Mouse (Mus musculus): ENCODE measurements at regions not wholly inside any gene's neighbourhood (a gene's known extent, or its start where the extent isn't known, plus 50 kb on each side); places are given as distances from the start of the nearest gene placed in this dataset.

DNA sequence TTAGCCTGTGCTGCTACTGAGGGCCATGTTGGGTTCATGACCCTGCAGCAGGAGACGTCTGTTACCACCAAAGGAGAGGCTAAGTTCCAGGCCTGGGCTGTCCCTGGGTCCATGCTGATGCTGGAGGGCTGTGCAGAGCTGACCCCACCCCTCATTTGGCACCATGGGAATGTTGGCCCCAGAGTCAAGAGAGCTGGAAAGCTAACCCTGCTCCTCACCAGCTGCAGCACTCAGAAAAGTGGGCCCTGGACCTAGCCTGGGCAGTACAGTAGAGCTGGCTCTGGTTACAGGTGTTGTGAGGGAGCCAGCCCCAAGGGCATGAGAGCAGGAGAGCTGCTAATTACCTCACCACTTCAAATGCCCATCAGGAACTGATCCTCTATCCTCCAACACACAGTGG lies 500.9 kb upstream of the Nr5a2 start:
- in situ Hi-C loops (cut with MboI, MseI), result no loop called here

DNA sequence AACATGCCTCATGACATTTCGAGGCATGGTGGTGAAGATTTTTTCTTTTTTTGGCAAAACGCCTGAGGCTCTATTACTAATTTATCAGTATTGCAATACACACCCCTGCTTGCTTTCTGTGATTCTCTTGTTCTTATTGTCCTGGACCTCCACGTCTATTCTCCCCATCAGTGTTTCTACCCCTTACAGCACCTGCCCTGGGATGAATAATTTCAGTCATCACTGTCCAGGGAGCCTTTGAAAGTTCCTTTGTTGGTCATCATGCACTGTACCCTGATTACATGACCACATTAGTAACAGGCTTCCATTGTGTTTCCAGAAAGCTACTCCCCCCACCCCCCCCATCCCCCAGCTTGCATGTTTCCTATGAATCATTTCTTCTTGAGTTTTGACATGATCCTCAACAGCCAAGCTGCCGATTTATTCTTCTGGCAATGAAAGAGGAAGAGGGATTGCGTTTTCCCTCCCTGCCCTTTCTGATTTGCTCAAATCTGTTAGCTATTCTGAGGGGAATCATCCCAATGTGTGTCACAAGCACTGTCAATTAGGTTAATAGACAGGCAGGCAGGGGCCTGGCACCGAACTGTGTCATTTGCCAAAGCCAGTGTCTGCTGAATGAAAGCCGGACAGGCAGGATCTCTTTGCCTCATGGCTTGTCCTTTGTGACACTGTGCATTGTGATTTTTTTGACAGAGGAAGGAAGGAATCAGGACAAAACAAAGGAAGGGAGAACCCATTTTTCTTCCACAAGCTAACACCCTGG lies 493.4 kb upstream of the Nr5a2 start:
- in situ Hi-C loops (cut with MboI, MseI), result no loop called here

DNA sequence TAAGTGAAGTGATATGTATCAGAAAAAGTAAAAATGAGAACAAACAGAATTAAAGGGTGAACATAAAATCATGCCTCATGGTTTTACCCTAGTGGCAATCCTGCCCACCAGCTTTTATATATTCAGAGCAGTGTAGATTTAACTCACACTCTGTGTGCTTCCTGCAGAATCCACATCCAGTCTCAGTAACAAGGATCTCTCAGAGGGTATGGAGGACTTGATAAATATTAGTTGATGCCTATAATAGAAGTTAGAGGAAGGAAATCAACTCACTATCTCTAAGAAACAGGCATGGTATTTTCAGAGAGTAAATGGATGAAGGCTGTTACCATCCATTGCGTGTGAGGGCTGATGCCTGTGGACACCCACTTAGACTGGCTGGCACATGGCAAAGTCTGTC lies 492.5 kb upstream of the Nr5a2 start:
- in situ Hi-C loops (cut with MboI, MseI), result no loop called here

DNA sequence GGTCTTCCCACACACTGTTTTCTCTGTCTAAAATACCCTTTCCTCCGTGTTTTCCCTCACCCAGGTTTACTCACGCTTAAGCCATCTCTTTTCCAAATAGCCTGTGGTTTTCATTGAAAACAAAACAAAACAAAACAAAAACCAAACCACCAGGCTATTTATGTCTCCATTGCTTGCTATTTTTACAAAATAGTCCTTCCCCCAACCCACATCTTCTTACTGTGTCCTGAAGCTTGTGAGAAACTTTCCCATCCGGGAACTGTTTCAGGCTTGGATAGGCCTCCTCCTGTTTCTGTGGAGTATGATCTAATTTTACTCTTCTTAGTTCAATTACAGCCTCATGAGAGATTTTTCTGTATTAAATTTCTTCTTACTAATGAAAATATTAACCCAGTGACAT lies 486.2 kb upstream of the Nr5a2 start:
- in situ Hi-C loops (cut with MboI, MseI), result no loop called here

DNA sequence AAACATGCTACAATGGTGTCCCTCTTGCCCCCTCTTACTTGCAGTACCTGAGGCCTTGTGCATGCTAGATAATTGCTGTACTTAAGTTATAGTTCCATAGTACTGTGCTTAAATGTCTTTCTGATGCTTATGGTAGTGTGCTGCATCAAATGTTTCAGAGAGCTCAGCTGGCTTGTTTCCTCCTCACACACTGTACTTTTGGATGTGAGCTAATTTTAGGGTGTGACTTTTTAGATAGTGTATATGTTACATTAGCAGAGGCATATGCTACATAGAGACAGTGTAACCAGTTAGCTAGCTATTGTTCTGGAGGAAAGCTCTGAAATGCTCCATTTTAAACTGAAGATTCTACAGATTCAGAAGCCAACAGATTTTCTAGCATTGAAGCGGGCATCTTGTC lies 467.9 kb upstream of the Nr5a2 start:
- in situ Hi-C loops (cut with MboI, MseI), result no loop called here

DNA sequence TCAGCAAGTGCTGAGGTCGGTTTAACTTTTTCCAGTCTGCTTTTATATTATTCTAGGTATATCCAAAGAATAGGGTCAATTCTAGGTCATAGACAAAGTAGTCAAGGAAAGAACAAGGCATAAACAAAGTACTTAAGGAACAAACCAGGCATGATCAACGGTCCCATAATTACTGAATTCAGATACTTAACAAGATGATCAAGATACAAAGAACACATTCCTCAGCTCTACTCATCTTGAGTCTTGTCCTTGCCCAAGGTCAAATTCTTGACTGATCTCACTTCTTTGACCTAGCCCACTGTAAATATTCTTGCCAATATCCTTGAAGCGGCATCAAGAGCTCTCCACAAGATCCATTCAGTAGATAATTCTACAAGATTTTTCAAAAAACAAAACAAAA lies 458.1 kb upstream of the Nr5a2 start:
- in situ Hi-C loops (cut with MboI, MseI), result no loop called here

DNA sequence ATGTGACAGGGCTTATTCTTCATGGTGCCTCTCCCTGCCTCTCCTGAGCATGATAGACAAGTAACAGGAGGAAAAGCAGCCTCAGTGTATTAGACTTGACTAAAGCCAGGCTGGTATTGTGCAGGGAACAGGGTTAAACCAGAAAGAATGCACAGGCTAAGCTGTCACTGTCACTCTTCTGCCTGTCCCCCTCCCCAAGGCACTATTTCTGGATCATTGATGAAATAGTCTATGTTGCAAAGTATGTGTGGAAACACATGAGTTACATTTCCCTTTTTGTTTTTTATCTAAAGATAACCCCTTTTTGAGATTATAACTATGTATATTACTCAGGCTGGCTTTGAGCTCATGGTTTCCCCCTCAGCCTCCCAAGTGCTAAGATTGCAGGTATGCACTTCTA lies 436.5 kb upstream of the Nr5a2 start:
- in situ Hi-C loops (cut with MboI, MseI), result no loop called here

DNA sequence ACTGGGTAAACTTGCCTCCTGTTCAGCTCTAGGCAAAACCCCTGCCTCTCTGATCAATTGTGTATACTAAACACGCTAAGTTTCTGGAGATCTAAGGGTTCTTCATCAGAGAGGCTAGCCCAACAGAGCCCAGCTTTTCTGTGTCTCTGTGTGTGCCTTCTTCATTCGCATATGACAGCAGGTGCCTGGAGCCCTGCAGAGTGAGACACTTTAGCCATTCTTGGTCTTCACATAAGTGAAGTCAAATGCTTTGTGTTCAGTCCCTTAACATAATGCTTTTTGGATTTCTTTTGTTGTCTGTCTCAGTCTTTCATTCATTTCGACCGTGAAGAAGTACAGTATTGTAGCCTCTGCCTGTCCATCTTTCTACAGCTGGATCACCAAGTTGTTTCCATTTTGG lies 427.3 kb upstream of the Nr5a2 start:
- in situ Hi-C loops (cut with MboI, MseI), result no loop called here

DNA sequence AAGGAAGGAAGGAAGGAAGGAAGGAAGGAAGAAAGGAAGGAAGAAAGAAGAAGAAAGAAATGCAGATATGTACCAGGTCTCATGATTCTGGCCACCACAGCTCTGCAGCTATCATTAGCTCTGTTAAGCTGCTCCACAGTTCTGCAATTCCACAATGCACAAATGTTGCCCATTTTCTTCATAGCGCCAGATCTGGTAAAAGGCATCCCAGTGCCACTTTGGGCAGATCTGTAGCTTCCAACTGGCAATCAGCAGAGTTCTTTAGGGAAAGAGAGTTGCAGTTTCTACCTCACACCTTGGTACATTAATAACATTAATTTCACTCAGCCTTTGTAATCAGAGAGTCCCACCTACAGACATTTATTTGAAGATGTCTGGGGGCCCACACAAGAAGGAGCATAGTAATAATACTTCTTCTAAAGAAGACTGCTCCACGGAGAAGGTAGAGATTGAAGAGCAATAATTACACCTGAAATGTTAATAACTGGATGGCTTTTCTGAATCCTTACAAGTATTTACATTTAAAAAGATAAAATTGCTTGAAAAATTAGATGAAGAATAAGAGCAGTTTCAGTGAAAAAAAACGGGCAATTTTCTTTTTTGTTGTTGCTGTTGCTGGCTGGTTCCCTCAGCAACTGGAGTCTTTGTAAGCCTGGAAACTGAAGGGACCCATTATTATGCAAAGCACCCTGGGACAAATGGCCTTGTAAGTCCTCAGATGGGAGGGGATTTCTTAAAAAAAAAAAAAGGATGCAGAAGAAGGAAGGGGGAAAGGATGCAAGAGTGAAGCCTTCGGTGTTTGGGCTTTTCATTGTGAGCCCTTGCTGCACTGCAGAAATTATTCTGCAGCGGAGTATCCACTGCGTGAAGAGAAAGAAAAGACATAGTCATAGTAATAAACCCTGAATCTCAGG lies 418.1 kb upstream of the Nr5a2 start:
- in situ Hi-C loops (cut with MboI, MseI), result no loop called here

DNA sequence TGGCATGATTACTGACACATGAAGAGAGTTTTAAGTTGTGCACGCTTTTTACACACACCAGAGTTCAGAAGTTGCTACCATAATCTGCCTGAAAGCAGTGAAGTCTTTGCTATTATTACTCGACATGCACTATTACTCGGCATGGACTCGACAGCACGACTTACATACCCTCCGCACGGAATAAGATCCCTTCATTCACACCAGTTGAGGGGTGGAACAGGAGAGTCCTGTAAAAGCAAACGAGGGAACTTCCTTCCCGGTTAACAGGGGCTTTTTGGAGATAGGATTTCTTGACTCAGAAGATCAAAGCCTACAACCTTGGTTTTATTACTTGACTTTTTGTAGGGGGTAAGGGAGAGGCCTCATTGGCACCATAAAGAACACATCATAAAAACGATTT lies 416.4 kb upstream of the Nr5a2 start:
- in situ Hi-C loops (cut with MboI, MseI), result no loop called here

DNA sequence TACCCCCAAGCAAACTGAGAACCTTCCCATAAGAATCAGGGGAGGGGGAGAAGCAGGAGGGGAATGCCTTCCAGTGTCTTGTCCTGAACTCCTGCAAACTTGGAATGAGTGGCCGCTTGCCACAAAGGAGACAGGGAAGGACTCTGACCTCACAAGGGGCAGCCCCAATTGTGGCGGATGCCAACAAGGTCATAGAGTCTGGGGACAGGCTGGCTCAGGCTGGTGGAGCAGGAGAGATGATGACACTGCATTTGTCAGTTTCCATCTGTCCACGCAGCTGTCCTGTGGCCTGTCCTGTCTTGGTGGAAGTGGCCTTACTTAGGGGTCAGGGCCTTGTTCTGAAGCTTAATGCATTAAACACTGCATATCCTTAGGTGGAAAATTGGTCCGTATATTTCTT lies 414.4 kb upstream of the Nr5a2 start:
- in situ Hi-C loops (cut with MboI, MseI), result no loop called here

DNA sequence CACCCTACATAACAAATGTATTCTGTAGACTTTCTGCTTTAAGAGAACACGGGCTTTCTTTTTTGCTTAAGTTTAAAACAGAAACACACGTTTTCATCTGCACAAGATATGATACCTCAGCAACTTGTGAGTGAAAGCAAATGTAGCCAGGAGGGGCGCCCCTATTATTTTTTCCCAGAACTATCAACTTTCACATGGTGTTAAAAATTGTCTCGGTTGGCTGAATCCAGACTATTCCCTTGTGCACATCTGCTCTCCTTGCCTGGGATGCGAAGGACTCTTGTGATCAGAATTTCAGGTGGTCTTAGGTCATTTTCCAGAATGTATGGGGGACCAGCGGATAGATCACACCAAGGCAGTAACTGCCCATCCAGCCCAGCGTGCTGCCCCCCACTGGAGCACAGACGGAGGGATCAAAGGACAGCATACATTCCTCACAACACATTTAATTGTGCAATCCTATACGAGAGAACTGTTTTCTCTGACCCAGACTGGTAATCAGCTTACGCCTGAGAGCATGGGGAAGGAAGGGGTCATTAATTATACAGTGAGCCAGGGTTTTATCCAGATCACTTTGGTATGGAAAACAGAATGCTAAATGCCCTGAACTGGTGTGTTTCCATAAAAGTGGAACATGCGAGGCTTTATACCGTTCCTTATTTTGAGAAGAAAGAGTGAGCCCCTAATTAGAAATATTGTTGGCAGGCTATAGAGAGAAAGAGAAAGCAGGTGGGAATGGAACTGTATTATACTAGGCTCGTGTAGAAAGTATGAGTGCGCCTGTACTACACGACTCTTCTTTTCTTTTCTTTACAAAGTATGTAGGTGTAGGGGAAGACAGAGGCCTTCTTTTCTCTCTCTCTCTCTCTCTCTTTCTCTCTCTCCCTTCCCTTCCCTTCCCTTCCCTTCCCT lies 413.5 kb upstream of the Nr5a2 start:
- in situ Hi-C loops (cut with MboI, MseI), result no loop called here

DNA sequence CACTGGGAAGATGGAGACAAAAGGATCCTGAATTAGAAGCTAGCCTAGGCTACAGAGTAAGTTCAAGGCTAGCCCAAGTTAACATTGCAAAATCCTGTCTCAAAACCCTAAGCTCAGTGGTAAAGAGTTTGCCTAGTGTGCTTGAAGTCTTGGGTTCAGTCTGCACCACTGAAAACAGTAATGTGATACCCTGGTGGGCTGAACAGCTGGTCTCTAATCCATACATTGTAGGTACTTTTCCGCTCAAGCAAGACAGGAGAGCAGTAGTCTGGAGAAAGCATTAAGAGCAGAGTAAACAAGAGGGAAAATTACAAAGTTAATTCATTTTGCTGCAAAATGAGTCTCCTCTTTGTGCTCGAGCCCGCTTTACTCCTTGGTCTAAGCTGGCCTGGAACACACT lies 412.0 kb upstream of the Nr5a2 start:
- in situ Hi-C loops (cut with MboI, MseI), result no loop called here

DNA sequence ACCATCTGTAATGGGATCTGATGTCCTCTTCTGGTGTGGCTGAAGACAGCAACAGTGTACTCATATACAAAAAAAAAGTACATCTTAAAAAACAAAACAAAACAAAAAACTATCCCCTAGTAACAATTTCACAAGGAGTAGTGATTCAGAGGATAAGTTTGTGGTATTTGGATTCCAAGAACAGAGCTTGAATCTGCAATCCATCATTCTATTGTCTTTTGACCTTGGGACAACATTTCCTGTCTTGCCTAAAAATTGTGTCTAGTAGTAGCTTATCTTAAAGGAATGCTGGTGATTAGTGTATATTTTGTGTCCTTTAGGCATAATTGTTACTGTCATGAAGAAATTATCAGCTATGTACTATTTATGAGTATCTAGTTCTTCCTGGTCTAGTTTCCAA lies 404.1 kb upstream of the Nr5a2 start:
- in situ Hi-C loops (cut with MboI, MseI), result no loop called here

DNA sequence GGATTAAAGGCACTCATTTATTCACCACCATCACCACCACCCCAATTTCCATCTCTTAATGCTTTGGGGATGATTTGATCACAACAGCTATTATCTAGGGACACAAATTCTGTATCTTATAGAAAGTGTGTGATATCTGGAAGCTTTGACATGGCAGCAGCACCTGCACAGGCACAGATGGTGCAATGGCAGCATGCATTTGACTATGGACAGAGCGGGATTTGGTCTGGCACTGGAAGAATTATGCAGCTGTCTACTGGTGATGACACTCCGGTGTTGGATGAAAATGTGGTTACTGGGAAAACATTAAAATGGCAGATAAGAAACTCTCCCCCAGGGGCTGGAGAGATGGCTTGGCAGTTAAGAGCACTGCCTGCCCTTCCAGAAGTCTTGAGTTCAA lies 403.7 kb upstream of the Nr5a2 start:
- in situ Hi-C loops (cut with MboI, MseI), result no loop called here

DNA sequence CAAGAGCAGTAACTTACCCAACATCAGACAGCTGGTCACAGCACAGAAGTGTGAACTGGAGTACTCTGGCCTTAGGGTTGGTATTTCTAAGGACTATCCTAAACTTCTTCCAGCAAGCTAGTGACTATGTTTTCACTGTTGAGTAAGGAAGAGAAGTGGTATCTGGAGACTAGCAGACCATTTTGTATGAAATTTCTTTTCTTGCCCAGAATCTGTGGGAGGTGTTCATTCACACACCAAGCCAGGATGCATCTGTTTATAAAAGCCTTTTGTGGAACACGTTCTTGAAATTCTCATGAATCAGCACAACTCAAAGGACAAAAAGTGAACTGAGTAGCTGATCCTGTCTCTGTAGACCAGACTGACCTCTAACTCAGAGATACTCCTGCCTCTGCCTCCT lies 403.3 kb upstream of the Nr5a2 start:
- in situ Hi-C loops (cut with MboI, MseI), result no loop called here

DNA sequence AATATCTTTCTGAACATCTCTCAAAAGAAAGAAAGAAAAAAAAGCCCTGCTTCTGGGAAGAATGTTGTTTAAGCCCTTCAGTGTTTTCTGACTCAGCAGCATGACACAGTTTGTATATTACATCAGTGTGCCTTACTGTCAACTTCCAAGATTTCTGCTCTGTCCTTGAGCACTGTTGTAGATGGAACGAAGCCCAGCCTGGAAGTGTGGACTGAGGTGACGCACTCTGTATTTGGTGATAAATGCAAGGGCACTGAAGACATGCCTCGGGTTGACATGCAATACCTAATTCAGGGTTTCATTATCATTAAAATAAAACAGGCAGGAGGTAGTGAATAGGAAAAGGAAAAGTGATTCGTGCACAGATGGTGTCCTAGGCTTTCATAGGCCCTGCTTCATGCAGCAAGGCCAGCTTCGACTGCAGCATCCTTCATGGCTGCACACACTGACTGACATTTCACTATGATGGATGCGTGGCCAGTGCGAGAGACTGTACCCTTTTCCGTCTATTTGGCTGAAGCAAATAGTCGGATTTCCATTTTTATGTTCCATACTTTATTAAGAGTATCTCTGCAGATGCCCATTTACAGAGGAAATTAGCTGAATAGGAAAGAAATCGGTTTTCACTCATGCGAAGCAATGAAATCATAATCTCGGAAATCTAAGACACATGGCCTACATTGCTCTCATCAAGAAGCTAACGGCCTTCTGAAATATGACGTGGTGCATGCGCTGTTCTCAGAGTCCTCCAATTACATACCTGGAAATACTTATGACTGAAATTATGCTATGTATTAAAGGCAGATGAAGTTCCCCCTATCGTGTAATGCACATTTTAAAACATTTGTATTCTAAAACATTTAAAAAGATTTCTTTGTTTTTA lies 400.7 kb upstream of the Nr5a2 start:
- in situ Hi-C loops (cut with MboI, MseI), result no loop called here

DNA sequence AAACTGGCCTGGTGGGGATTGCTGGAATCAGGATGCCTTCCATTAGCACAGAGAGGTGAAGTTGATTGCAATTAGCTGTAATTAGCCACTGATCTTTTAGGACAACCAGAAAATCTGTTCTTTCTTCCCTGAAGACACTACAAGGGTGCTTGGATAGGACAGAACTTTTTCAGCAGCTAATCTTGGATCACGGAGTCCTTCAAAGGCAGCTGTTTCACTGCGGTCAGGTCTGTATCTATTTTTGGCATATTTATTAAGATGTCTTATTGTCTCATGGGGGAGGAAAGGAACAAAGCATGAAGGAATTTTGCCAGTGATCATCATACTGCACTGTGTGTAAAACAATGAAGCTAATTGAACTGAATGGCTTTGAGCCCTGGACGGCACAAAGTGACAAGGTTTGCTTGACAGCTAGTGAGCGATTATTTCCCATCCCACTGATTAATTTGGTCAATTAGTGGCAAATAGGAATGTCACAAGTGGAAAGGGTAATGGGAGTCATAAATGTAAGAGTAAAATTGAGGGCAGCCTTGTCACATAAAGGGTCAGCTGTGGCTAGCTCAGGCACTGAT lies 395.8 kb upstream of the Nr5a2 start:
- in situ Hi-C loops (cut with MboI, MseI), result no loop called here

DNA sequence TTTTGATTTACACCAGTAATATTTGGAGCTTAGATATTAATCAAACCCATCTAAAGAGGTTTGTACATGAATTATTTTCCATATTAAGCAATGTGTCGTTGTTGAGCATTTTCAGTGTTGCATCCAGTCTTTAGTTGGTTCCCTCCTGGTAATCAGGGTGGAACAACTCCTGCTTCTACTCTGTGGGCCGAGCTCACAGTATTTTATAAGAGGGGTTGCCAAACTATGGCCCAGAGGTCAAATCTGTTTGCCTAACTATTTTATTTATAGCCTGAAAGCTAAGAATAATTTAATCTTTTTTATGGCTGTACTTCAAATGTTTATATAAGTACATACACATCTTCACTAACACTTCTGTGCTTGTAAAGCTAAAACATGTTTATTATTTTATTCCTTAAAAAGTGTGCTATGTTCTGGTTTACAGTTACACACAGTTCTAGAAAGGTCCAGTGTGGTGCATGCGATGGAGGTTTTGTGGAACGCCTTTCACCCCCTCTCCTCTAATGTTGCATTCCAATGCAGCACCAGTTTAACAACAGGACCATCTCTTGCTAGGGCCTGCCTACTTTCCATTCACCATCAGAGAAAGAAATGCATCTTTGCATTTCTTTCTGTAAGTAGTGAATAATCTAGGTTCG lies 392.3 kb upstream of the Nr5a2 start:
- in situ Hi-C loops (cut with MboI, MseI), result no loop called here

DNA sequence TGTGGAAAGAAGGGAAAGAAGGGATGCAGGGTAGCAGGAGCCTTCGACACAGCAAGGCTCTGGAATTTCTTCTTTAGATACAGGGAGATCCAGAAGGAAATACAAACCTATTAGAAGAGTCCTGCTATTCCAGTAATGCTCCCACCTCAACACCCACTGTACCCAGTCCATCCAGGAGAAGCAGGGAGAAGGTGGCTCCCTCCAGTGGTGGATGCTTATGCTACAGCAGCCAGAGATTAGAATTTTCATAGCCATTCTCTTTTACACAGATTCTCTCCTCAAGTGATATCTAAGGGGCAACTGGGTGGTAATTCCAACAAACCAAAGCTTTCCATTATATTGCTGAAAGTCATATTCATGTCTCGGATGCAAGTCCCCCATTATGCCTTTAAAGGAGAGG lies 373.9 kb upstream of the Nr5a2 start:
- in situ Hi-C loops (cut with MboI, MseI), result no loop called here
